Mouse (Mus musculus): ENCODE data around the gene Cyb5b. TPM values are rescaled to one million over a fixed set of nuclear protein-coding genes. Genes with fewer than 3 reads are reported as not detected.
"Not testable (repeated sequence)": the region's sequence is repeated elsewhere in the genome, so short reads cannot be mapped to it uniquely, and the experiment has no call there.

Cyb5b gene
- 177 and 192 TPM in 2 replicates for polyA plus RNA-seq (2014; fragmentation: Nextera tagmentation; extraction: Ambion mirVana)

DNA sequence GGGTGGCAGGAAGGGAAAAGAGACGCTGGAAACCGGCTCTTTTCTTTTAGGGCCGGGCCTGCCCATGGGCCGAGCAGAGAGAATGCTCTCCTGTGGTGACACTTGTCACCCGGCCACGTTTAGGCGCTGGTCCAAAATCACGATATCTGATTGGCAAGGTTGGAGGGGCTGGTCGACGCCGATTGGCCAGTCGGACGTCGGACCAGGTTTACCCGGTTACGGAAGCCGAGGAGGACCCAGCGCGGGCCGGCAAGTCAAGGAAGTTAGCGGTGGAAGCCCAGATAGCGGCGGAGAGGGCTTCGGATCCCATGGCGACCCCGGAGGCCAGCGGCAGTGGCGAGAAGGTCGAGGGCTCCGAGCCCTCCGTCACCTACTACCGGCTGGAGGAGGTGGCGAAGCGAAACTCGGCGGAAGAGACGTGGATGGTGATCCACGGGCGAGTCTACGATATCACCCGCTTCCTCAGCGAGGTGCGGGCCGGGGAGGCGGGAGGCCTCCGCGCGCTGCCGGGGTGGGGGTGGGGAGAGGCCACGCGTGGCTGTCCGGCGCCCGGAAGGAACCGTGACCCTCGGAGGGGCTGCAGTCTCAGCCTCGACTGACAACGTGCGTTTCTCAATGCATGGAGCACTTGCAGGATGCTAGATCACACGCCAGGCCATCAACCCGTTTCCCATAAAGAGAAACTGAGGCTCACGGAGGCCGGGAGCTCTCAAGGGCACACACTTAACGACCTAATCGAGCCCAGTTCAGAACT, at the start of gene Cyb5b:
TSS of gene Cyb5b (plus strand) at position 237 of the 754 bp plus-strand sequence.
- Histone ChIP-seq H3K4me3 (ENCODE audit: low read depth, low read length) (peak within 1 kb of the TSS; percentile 87), H3K27me3 (ENCODE audit: control insufficient read depth, insufficient read depth, low read length) (no peaks in the 10 kb centered on the region), H3K36me3 (ENCODE audit: control insufficient read depth, insufficient read depth, low read length) (peaks cover 10% of the 10 kb centered on the region), H3K9me3 (ENCODE audit: control insufficient read depth, low read length) (no peaks in the 10 kb centered on the region), H3K4me1 (ENCODE audit: control insufficient read depth, insufficient read depth, low read length) (peaks cover 3% of the 10 kb centered on the region; the same call in 1 of the 2 replicates), H3K27ac (ENCODE audit: low read depth, low read length) (peak within 1 kb of the TSS; percentile 52), H3K9ac (ENCODE audit: low read length) (peak within 1 kb of the TSS; percentile 91), H3K4me2 (peak within 1 kb of the TSS; percentile 48)
- peak; percentile 98 for DNase-seq (ENCODE audit: low spot score, missing footprints)
- 2% methylated on average over 65 of the region's 65 CpGs for WGBS
- peak; percentile 96 for ATAC-seq (ENCODE audit: low FRiP score)

DNA sequence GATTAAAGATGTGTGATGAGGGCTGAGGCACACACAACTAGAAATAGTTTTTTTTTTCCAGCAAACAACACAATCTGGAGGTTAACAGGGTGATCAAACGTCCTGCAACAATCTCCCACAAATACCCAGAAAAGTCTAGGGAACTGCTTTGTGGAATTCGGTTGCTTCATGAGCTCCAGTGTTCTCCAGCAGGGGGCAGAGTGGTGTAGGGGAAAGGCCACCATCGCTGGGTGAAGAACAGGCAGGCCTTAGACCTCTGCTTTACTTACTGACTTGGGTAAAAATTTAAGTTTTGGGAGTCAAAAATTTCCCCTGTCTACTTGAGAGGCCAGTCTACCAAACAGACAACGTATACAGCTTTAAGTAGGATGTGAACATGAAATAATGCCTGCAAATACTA, 45.9 kb upstream of the Cyb5b start:
- no peak overlapping the region for H3K4me2 ChIP-seq
- H3K4me3 ChIP-seq (ENCODE audit: low read depth, low read length), result no peak overlapping the region
- H3K9me3 ChIP-seq (ENCODE audit: control insufficient read depth, low read length), result no peaks in the 10 kb centered on the region
- DNase-seq (ENCODE audit: low spot score, missing footprints), result peak; percentile 96
- no peaks in the 10 kb centered on the region for H3K27me3 ChIP-seq (ENCODE audit: control insufficient read depth, insufficient read depth, low read length)
- ATAC-seq (ENCODE audit: low FRiP score), result no peak
- no peaks in the 10 kb centered on the region for H3K36me3 ChIP-seq (ENCODE audit: control insufficient read depth, insufficient read depth, low read length)
- no peaks in the 10 kb centered on the region for H3K4me1 ChIP-seq (ENCODE audit: control insufficient read depth, insufficient read depth, low read length)
- 10% methylated on average over 4 of the region's 4 CpGs for WGBS
- H3K9ac ChIP-seq (ENCODE audit: low read length), result no peak overlapping the region
- H3K27ac ChIP-seq (ENCODE audit: low read depth, low read length), result no peak overlapping the region

DNA sequence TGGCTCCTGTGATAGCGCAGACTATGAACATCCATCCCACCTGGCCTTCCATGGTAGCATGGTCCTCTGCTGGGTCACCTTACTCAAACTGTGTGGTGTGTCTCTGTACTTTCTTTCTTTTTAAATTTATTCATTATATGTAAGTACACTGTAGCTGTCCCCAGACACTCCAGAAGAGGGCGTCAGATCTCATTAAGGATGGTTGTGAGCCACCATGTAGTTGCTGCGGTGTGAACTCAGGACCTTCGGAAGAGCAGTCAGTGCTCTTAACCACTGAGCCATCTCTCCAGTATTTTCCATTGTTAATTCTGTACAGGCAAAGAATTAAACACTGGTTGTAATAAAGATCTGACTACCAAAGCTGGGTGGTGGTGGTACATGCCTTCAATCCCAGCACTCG, 42.4 kb upstream of the Cyb5b start:
- not testable (repeated sequence) for ATAC-seq (ENCODE audit: low FRiP score); DNase-seq (ENCODE audit: low spot score, missing footprints)
- WGBS, result 96% methylated on average over 5 of the region's 5 CpGs

DNA sequence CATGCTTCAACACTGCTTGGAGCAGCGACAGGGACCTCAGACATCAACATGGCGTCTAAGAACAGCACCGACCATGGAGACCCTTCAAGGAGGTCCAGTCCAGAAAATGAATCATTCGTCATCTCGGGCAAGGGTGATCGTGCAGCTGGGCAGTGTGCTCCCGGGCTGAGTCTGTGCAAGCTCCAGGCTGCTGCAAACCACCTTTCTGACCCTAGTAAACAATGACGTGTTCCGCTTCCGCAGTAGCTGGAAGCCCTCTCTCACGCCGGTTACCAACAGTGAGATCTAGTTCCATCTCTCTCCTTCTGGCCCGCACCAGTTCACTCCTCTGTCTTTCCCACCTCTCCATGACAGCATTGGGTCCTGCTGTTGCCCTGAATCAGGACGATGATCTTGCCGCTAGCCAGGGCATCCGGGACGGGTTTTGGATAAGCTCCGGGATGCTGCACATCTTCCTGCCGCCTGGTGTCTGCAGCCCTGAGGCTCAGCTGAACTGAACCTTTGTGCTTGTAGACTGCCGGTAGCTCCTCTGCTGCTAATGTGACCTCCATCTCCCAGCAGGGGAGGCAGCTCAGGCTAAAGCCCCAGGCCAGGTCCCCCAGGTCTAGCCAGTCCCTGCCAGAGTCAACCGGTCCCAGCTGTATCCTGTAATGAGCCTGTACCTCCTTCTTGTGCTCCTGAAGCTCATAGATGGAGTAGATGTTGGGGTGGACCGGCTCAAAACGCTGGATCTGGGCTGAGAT, 41.3 kb upstream of the Cyb5b start:
- H3K27ac ChIP-seq (ENCODE audit: low read depth, low read length), result no peak overlapping the region
- H3K9ac ChIP-seq (ENCODE audit: low read length), result no peak overlapping the region
- no peak overlapping the region for H3K4me3 ChIP-seq (ENCODE audit: low read depth, low read length)
- 73% methylated on average over 23 of the region's 23 CpGs for WGBS
- no peaks in the 10 kb centered on the region for H3K9me3 ChIP-seq (ENCODE audit: control insufficient read depth, low read length)
- ATAC-seq (ENCODE audit: low FRiP score) (no peak), DNase-seq (ENCODE audit: low spot score, missing footprints) (peak; percentile 77)
- H3K36me3 ChIP-seq (ENCODE audit: control insufficient read depth, insufficient read depth, low read length), result no peaks in the 10 kb centered on the region
- H3K4me1 ChIP-seq (ENCODE audit: control insufficient read depth, insufficient read depth, low read length), result peaks cover 3% of the 10 kb centered on the region; the same call in 1 of the 2 replicates
- no peak overlapping the region for H3K4me2 ChIP-seq
- no peaks in the 10 kb centered on the region for H3K27me3 ChIP-seq (ENCODE audit: control insufficient read depth, insufficient read depth, low read length)

More for the DNA sequence above, 42.4 kb upstream of the Cyb5b start:
- H3K9me3 ChIP-seq (ENCODE audit: control insufficient read depth, low read length); H3K9ac ChIP-seq (ENCODE audit: low read length); H3K36me3 ChIP-seq (ENCODE audit: control insufficient read depth, insufficient read depth, low read length); H3K4me3 ChIP-seq (ENCODE audit: low read depth, low read length); H3K4me2 ChIP-seq; H3K27me3 ChIP-seq (ENCODE audit: control insufficient read depth, insufficient read depth, low read length); H3K4me1 ChIP-seq (ENCODE audit: control insufficient read depth, insufficient read depth, low read length); H3K27ac ChIP-seq (ENCODE audit: low read depth, low read length): not testable (repeated sequence)

DNA sequence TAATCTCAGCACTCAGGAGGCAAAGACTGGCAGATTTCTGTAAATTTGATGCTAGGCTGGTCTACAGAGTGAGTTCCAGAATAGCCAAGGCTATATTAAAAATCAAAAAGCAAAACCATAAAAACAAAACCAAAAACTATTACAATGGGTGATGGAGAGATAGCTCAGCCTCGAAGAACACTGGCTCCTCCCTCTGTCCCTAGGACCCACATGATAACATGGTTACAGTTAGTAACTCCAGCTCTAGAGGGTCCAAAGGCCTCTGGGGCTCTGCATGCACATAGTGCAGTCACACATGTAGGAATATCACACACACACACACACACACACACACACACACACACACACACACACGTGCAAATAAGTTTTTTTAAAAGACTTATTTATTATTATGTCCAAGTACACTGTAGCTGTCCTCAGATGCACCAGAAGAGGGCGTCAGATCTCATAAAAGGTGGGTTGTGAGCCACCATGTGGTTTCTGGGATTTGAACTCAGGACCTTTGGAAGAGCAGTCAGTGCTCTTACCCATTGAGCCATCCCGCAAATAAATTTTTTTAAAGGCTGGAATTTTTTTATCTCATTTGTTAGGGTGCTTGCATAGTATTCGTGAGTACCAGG, 40.5 kb upstream of the Cyb5b start:
- no peak overlapping the region for H3K27ac ChIP-seq (ENCODE audit: low read depth, low read length)
- H3K36me3 ChIP-seq (ENCODE audit: control insufficient read depth, insufficient read depth, low read length), result no peaks in the 10 kb centered on the region
- 86% methylated on average over 5 of the region's 5 CpGs for WGBS
- H3K9me3 ChIP-seq (ENCODE audit: control insufficient read depth, low read length), result no peaks in the 10 kb centered on the region
- ATAC-seq (ENCODE audit: low FRiP score), result no peak
- H3K4me1 ChIP-seq (ENCODE audit: control insufficient read depth, insufficient read depth, low read length), result peaks cover 3% of the 10 kb centered on the region; the same call in 1 of the 2 replicates
- H3K4me2 ChIP-seq, result no peak overlapping the region
- H3K9ac ChIP-seq (ENCODE audit: low read length), result no peak overlapping the region
- no peak overlapping the region for H3K4me3 ChIP-seq (ENCODE audit: low read depth, low read length)
- H3K27me3 ChIP-seq (ENCODE audit: control insufficient read depth, insufficient read depth, low read length), result no peaks in the 10 kb centered on the region
- peak; percentile 60 for DNase-seq (ENCODE audit: low spot score, missing footprints)

DNA sequence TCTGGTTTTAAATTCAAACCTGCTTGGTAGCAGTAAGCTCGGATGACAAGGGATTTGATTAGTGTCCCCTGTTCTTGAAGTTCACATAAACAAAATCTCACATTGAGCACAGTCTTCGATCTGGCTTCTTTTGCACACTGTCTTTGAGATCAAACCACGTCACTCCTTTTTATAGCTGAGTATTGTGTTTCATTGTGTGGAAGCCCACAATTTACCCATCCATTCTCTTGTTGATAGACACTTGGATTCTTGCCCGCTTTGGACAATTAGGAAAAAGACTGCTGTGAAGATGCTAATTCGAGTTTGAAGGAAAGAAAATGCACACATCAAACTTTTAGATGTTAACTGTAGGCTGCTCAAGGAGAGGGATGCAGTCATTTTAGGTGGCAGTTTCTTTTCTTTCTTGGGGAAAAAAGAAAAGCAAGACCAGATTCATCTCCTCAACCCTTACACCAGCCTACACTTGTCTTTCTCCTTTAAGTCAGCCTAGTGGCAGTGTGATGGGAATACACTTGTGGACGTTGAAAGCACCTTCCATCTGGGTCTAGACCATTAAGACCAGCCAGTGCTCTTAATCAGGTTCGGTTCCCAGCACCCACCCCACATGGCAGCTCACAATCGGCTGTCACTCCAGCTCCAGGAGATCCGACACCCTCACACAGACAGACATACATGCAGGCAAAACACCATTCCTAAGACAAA, 39.7 kb upstream of the Cyb5b start:
- Histone ChIP-seq H3K4me3 (ENCODE audit: low read depth, low read length) (no peak overlapping the region), H3K9me3 (ENCODE audit: control insufficient read depth, low read length) (no peaks in the 10 kb centered on the region), H3K9ac (ENCODE audit: low read length) (no peak overlapping the region), H3K4me2 (no peak overlapping the region), H3K27me3 (ENCODE audit: control insufficient read depth, insufficient read depth, low read length) (no peaks in the 10 kb centered on the region), H3K27ac (ENCODE audit: low read depth, low read length) (no peak overlapping the region), H3K36me3 (ENCODE audit: control insufficient read depth, insufficient read depth, low read length) (no peaks in the 10 kb centered on the region), H3K4me1 (ENCODE audit: control insufficient read depth, insufficient read depth, low read length) (peaks cover 3% of the 10 kb centered on the region; the same call in 1 of the 2 replicates)
- peak; percentile 68 for DNase-seq (ENCODE audit: low spot score, missing footprints)
- no peak for ATAC-seq (ENCODE audit: low FRiP score)
- WGBS, result 82% methylated on average over 9 of the region's 9 CpGs

DNA sequence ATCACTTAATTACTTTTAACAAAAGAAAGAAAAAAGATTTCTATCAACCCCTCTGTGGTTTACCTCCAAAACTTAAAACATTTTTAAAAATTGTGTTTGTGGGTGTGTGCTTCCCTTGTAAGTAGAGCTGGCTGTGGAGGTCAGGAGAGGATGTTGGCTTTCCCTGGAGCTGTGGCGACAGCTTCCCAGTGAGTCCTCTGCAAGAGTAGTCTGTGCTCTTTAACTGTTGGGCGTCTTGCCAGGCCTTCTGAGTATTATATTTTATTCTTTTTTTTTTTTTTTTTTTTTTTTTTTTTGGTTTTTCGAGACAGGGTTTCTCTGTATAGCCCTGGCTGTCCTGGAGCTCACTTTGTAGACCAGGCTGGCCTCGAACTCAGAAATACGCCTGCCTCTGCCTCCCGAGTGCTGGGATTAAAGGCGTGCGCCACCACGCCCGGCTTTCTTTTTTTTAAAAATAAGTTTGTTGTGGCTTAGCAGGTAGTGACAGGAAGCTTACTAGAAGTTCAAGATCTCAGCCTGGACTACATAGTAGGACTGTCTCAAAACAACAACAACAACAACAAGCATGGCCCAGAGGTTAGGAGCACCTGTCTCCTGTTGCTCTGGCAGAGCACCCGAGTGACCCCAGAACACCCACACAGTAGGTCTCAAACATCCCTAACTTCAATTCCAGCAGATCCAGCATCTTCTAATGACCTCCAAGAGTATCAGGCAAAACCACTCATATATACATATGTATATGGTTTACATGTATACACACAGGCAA, 38.9 kb upstream of the Cyb5b start:
- Histone ChIP-seq H3K36me3 (ENCODE audit: control insufficient read depth, insufficient read depth, low read length) (no peaks in the 10 kb centered on the region), H3K4me1 (ENCODE audit: control insufficient read depth, insufficient read depth, low read length) (peaks cover 3% of the 10 kb centered on the region; the same call in 1 of the 2 replicates), H3K9me3 (ENCODE audit: control insufficient read depth, low read length) (no peaks in the 10 kb centered on the region), H3K4me2 (no peak overlapping the region), H3K9ac (ENCODE audit: low read length) (no peak overlapping the region), H3K27ac (ENCODE audit: low read depth, low read length) (no peak overlapping the region), H3K4me3 (ENCODE audit: low read depth, low read length) (no peak overlapping the region), H3K27me3 (ENCODE audit: control insufficient read depth, insufficient read depth, low read length) (no peaks in the 10 kb centered on the region)
- 96% methylated on average over 9 of the region's 11 CpGs for WGBS
- no peak for ATAC-seq (ENCODE audit: low FRiP score)
- DNase-seq (ENCODE audit: low spot score, missing footprints), result peak; percentile 51

DNA sequence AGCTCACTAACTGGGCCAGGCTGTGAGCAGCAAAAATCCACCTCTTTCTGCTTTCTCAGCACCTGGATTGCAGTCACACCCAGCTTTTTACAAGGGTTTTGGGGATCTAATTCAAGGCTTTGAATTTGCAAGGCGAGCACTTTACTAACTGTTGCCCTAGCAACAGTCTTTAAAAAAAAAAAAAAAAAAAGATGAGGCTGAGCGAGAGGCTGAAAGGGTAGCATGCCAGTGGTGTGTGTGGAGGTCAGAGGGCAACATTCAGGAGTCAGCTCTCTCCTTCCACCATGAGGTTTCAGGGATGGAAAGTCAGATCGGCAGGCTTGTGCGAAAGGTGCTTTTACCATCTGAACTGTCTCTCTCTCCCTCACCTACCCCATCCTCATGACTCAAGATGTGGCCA, 37.2 kb upstream of the Cyb5b start:
- Histone ChIP-seq H3K4me1 (ENCODE audit: control insufficient read depth, insufficient read depth, low read length) (peaks cover 3% of the 10 kb centered on the region; the same call in 1 of the 2 replicates), H3K4me2 (no peak overlapping the region), H3K27me3 (ENCODE audit: control insufficient read depth, insufficient read depth, low read length) (no peaks in the 10 kb centered on the region), H3K36me3 (ENCODE audit: control insufficient read depth, insufficient read depth, low read length) (no peaks in the 10 kb centered on the region), H3K27ac (ENCODE audit: low read depth, low read length) (no peak overlapping the region), H3K4me3 (ENCODE audit: low read depth, low read length) (no peak overlapping the region), H3K9ac (ENCODE audit: low read length) (no peak overlapping the region), H3K9me3 (ENCODE audit: control insufficient read depth, low read length) (no peaks in the 10 kb centered on the region)
- no peak for ATAC-seq (ENCODE audit: low FRiP score)
- whole genome bisulfite sequencing, result 32% methylated on average over 4 of the region's 4 CpGs
- DNase-seq (ENCODE audit: low spot score, missing footprints), result peak; percentile 74

Measured in midbrain, embryonic 11.5 days (tissue).